Mouse (Mus musculus): ENCODE results near the gene Cd34.

The Cd34 gene

GRCm38 (mm10) chr1:194938715-194939114, at the start of gene Cd34:
Cd34 (plus strand) TSS chr1:194938819.
- DNase-seq (ENCODE audit: low spot score in 2 of 2), result no peak

- DNase-seq (ENCODE audit: low spot score in 2 of 2), result no peak
Observed at GRCm38 (mm10) chr1:194894513-194894912, 44.1 kb upstream of the Cd34 start.

GRCm38 (mm10) chr1:194895287-194895686, 43.3 kb upstream of the Cd34 start:
- DNase-seq (ENCODE audit: low spot score in 2 of 2), result no peak

DNA sequence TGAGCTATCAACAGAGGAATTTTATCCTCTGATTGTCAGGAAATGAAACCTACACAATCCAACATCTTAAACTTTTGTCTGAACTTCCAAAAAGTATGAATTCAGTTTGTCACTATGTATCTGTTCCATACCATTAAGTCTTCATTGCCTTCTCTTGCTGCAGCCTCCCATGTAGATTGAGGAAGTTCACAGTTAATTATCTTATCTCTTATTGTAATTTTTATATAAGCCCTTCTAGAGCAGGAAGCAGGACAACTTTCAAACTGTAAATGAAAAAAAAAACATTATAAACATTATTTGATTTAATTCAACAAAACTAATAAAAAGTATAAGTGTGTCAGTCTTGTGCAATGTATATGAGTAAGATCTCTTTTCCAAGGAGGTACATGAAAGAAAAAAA, 37.5 kb upstream of the Cd34 start:
- no peak for DNase-seq (ENCODE audit: low spot score in 2 of 2)

- no peak for DNase-seq (ENCODE audit: low spot score in 2 of 2)
Observed at GRCm38 (mm10) chr1:194901826-194902225, 36.8 kb upstream of the Cd34 start.

GRCm38 (mm10) chr1:194908956-194909355, 29.7 kb upstream of the Cd34 start:
- DNase-seq (ENCODE audit: low spot score in 2 of 2), result no peak

DNA sequence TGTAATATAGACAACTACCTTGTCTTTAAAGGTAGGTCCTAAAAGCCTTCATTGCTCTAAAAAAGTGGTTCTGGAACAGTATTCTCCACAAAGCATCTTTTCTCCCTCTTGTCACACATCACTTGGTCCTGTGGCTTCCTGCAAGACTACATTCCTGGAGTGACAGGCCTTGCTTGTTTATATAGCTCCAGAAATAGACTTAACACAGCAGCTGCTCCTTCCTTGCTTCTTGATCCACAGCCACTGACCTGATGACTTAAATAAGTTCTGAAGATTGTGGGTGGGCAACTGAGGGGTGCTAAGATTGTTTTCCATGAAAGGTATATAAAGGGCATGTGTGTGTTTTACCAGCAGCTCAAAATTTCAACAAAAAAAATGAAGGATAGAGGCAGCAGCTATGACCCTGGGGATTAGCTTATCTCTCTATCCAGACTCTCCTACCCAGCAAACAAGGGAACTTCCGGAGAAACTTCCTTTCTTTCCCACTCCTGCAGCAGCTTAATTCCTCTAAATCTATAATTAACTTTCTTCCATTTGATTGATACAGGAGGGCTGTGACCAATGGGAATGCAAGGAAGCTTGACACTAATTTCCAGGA, 12.8 kb upstream of the Cd34 start:
- no peak for DNase-seq (ENCODE audit: low spot score in 2 of 2)

DNA sequence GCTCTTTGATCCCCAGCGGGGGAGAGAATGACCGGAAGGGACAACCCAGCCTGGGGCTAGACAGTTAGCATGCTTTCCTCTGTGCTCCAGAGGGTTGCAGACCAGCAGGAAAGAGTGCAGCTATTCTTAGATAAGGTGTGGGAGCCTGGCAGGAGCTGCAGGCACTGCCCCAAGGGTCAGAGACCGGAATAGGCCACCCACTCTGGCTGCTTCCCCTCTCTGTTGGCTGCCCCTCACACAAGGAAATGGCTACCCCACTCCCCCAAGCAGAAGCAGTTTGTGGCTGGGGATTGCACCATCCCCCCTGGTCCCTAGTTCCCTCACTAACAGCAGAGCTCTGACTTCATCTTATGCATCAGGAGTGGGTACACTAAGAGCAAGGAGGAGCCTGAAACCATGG, 10.7 kb upstream of the Cd34 start:
- no peak for DNase-seq (ENCODE audit: low spot score in 2 of 2)

- no peak for DNase-seq (ENCODE audit: low spot score in 2 of 2)
Observed at GRCm38 (mm10) chr1:194929275-194929971, 9.2 kb upstream of the Cd34 start.

DNA sequence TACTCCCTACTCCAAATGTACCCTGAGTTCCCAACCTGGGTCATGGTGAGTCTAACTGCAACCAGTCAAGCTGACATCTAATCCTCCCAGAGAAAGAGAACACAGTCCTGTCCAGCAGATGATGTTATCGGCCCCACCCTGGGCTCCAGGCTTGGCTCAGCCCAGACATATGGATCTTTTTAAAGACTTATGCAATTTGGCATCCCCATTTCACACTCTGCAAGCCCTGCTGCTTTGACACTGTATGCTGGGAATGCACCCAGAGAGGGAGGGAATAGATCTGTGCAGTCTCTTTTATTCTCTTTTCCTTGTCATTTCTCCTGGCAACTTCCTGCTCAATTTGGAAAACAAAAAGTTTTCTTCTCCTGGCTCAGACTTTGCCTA, 8.7 kb upstream of the Cd34 start:
- no peak for DNase-seq (ENCODE audit: low spot score in 2 of 2)

GRCm38 (mm10) chr1:194930706-194931105, 7.9 kb upstream of the Cd34 start:
- DNase-seq (ENCODE audit: low spot score in 2 of 2), result no peak

DNA sequence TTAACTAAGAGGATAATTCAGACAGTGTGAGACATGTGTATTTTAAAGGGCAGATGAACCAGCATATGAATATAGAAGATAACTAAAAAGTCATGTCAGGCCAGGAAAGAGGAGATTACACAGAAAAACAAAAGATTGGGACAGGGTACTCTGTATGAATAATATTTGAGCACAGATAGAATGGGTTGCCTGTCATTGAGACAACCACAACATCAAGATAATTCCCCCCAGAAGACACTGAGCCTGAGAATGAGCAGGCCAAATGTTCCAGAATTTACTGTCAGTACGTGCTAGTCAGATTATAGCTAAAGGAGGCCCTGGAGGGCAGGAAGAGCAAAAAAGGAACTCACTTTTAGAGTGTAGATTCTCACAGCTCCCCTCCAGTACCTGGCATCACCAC, 3.3 kb upstream of the Cd34 start:
- no peak for DNase-seq (ENCODE audit: low spot score in 2 of 2)

DNA sequence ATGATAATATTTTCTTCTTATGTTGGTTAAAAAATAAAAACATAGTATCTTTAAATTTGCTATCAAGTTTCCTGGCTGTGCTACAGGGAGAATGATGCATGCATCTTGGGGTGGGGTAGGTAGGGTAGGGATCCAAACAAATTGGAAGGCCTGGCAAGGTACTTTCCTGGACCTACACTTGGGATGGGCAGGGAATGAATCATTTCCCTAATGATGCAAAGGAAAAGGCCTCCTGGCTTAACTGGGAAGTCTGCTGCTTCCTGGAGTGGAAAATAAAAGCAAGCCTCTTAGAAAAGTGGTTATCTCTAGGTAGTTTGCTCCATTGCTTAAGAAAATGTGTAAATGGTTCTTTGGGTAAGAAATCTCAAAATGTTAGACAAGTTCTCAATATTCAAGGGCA, 2.9 kb downstream of the Cd34 start:
- no peak for DNase-seq (ENCODE audit: low spot score in 2 of 2)

DNA sequence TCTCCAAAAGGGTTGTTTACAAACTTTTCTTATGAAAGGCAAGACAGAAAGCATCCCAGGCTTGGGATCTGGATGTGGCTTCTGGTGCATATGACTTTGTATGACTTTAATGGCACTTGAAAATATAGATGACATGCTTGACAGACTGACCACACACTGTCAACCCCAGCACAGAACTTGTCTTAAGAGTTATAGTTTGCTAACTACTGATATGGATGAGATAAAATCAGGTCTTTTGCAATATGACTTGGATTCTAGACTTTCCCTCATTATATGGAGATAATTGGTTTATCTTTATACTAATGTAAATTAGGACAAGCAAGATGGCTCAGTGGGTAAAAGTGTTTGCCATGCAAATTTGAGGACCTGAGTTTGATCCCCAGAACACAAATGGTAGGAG, 4.3 kb downstream of the Cd34 start:
- DNase-seq (ENCODE audit: low spot score in 2 of 2), result no peak

DNA sequence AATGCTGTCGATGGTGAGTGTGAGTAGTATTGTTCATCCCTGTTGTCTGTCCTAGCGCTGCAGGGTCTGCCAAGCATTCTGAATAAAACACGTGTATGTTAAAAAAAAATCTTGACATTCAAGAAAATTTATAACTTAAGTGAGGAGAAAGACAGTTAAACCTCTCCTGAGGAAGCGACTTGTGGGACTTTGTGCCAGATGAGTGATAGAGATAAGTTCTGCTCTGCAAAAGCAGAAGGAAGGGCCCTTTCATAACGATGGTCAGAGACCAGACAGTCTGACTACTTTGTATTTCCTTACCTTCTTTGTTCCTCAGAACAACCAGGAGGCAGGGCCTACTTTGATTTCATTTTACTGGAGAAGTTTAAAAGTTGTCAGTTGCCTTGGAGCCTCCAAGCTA, 4.9 kb downstream of the Cd34 start:
- DNase-seq (ENCODE audit: low spot score in 2 of 2), result no peak

DNA sequence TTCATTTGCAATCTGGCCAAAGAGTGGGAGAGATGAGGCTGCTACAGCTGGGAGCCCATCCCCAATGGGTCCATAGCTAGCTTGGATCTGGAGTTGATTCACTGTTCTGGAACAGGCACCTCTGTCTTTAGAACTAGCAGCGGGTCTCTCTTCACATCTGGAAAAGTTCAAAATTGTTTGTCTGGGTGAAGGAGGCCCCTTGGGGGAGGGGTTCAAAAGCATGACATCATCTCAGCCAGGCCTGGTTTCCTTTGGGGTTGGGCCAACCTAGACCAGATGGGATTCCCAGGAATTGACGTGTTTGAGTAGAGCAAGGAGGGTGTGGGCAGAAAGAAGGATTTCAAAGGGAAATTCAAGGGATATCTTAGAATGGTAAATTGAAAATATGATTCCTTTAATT, 6.8 kb downstream of the Cd34 start:
- DNase-seq (ENCODE audit: low spot score in 2 of 2), result no peak

- DNase-seq (ENCODE audit: low spot score in 2 of 2), result no peak
Observed at GRCm38 (mm10) chr1:194946467-194946866, 7.8 kb downstream of the Cd34 start.

DNA sequence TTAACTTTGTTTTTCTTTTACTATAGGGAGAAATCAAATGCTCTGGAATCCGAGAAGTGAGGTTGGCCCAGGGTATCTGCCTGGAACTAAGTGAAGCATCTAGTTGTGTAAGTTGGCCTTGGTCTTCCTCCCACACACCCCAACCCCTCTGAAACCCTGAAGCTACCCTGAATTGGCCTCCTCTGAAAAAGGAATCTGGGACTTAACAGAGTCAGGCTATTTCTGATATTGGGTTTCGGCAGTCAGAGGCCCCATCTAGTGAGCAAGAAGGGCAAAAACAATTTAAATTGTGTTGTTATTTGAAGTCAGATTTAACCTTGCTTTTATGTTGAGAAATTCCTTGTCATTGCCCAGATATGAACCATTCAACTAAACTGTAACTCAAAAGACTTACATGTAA, 12.3 kb downstream of the Cd34 start:
- DNase-seq (ENCODE audit: low spot score in 2 of 2), result no peak

DNA sequence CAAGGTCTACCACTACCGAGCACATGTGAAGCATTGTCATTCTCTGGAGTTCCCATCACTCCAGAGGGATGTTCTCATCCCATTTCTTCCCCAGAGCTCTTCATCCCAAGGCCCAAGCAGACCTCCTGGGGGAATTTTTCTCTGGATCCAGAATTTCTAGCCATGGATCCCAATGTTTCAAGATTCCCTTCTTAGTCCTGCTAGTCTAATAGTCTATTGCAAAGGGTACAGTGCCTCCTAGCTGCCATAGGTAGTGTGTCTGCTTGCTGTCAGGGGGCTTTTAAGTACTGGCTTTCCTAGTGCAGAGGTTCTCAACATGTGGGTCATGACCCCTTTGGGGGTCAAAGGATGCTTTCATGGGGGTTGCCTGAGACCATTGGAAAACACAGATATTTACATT, 14.3 kb downstream of the Cd34 start:
- no peak for DNase-seq (ENCODE audit: low spot score in 2 of 2)

GRCm38 (mm10) chr1:194954694-194955093, 16.1 kb downstream of the Cd34 start:
- DNase-seq (ENCODE audit: low spot score in 2 of 2), result no peak

DNA sequence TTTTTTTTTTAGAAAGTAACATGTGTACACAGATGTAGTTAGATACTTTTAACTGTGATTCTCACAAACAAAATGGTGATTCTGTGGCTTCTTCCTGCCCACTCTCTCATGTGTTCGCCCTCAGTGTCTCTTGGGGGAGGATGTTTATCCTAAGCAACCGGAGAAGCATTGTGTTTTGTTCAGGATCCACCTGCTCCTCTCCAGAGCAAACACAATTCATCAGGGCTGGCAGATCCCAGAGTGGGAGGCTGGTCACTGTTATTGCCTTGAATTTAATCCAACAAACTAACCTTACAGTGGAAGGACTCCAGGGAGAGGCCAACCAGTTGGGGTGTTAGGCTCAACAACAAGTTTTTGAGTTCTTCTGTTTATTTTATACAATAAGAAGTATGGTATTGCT, 17.1 kb downstream of the Cd34 start:
- DNase-seq (ENCODE audit: low spot score in 2 of 2), result no peak

GRCm38 (mm10) chr1:194957021-194957420, 18.4 kb downstream of the Cd34 start:
- DNase-seq (ENCODE audit: low spot score in 2 of 2), result no peak

- DNase-seq (ENCODE audit: low spot score in 2 of 2), result peak; percentile 34 to 44
Observed at GRCm38 (mm10) chr1:194962181-194962580, 23.6 kb downstream of the Cd34 start.

GRCm38 (mm10) chr1:194962712-194963111, 24.1 kb downstream of the Cd34 start:
- DNase-seq (ENCODE audit: low spot score in 2 of 2), result no peak
